28 mouse cellular contexts compared by ENCODE assay signal in genomic region chr13:55174347-55174746, GRCm38 (mm10). TPM values are rescaled to one million over a fixed set of nuclear protein-coding genes. Genes with fewer than 3 reads are reported as not detected.
A peak's percentile ranks its signal among the peaks of the same experiment; 100 is the strongest.
DNase-seq lines count a peak whose midpoint lies in the region; ATAC-seq and TF ChIP-seq lines count a peak whose summit lies in the region.
"Had no signal": no experiment of that assay in that cellular context is flagged by ENCODE, and none has a peak within 500 bp of the region (broad histone marks: within the 10 kb centered on the region; RNA-seq: fewer than 3 reads in every experiment).

No protein-coding gene starts in this region.

- no peak for DNase-seq in limb, embryonic 10.5 days (ENCODE audit: low spot score)
- peak; percentile 64 for DNase-seq in limb, embryonic 14.5 days (ENCODE audit: low spot score)
- DNase-seq in lung, adult 2 months: no peak
- DNase-seq in kidney, adult 8-10 months: no peak
- DNase-seq: adrenal gland, adult 2 months; adrenal gland, postnatal 14 days; cerebellum, adult 11 months; cerebellum, adult 2 months; cerebellum, adult 9-11 months; cerebellum, postnatal 25 days; gastrocnemius, adult 2 months; gastrocnemius, postnatal 14 days; heart, adult 11 months; heart, postnatal 36 days had no signal

- H3K4me2 ChIP-seq in limb, embryonic 13.5 days (replicated peaks): no peak overlapping the region
- no peak overlapping the region for H3K4me2 ChIP-seq in limb, embryonic 14.5 days (replicated peaks; ENCODE audit: low read depth, low read length, severe bottlenecking)
- no peak overlapping the region for H3K4me2 ChIP-seq in myocyte (ENCODE audit: low read depth)
- H3K4me2 ChIP-seq: embryonic facial prominence, embryonic 13.5 days; forebrain, embryonic 12.5 days; heart, embryonic 11.5 days; hindbrain, embryonic 13.5 days had no signal

- no peak overlapping the region for H3K4me3 ChIP-seq in limb, embryonic 13.5 days
- no peak overlapping the region for H3K4me3 ChIP-seq in limb, embryonic 10.5 days
- no peak overlapping the region for H3K4me3 ChIP-seq in limb, embryonic 14.5 days (replicated peaks; ENCODE audit: low read length)
- H3K4me3 ChIP-seq in myocyte: no peak overlapping the region
- no peak overlapping the region for H3K4me3 ChIP-seq in lung, adult 2 months (replicated peaks; ENCODE audit: extremely low read depth, low read depth, low read length)
- H3K4me3 ChIP-seq: embryonic facial prominence, embryonic 13.5 days; forebrain, embryonic 12.5 days; gastrocnemius, adult 2 months; hindbrain, embryonic 10.5 days; hindbrain, embryonic 13.5 days had no signal

- no peaks in the 10 kb centered on the region for H3K36me3 ChIP-seq in limb, embryonic 13.5 days
- no peaks in the 10 kb centered on the region for H3K36me3 ChIP-seq in limb, embryonic 10.5 days
- H3K36me3 ChIP-seq in limb, embryonic 14.5 days (ENCODE audit: control insufficient read depth, insufficient read depth, low read length): no peaks in the 10 kb centered on the region
- H3K36me3 ChIP-seq in myocyte (ENCODE audit: control insufficient read depth, insufficient read depth): no peaks in the 10 kb centered on the region
- H3K36me3 ChIP-seq: embryonic facial prominence, embryonic 13.5 days; forebrain, embryonic 12.5 days; hindbrain, embryonic 10.5 days; hindbrain, embryonic 13.5 days had no signal

- H3K27me3 ChIP-seq in limb, embryonic 13.5 days: no peaks in the 10 kb centered on the region
- no peaks in the 10 kb centered on the region for H3K27me3 ChIP-seq in limb, embryonic 10.5 days (ENCODE audit: low read depth, poor library complexity, severe bottlenecking)
- H3K27me3 ChIP-seq in limb, embryonic 14.5 days (ENCODE audit: control insufficient read depth, insufficient read depth, low read length): no peaks in the 10 kb centered on the region
- no peaks in the 10 kb centered on the region for H3K27me3 ChIP-seq in myocyte (ENCODE audit: control insufficient read depth, insufficient read depth, insufficient read length)
- H3K27me3 ChIP-seq: embryonic facial prominence, embryonic 13.5 days; forebrain, embryonic 12.5 days; hindbrain, embryonic 13.5 days had no signal

- H3K4me1 ChIP-seq in limb, embryonic 13.5 days: peaks cover 11% of the 10 kb centered on the region
- H3K4me1 ChIP-seq in limb, embryonic 10.5 days: peaks cover 25% of the 10 kb centered on the region
- peaks cover 13% of the 10 kb centered on the region for H3K4me1 ChIP-seq in limb, embryonic 14.5 days (ENCODE audit: control insufficient read depth, insufficient read depth, low read length)
- H3K4me1 ChIP-seq in lung, adult 2 months (ENCODE audit: control insufficient read depth, insufficient read depth, low read length): peaks cover 10% of the 10 kb centered on the region; the same call in 1 of the 2 replicates

- 0 out of 2 replicates have a peak, but pooled peaks cover 5% of the 10 kb centered on the region for H3K9me3 ChIP-seq in limb, embryonic 13.5 days
- H3K9me3 ChIP-seq in limb, embryonic 10.5 days (replicated peaks): no peaks in the 10 kb centered on the region
- no peaks in the 10 kb centered on the region for H3K9me3 ChIP-seq in limb, embryonic 14.5 days (ENCODE audit: control insufficient read depth, low read length)
- H3K9me3 ChIP-seq: embryonic facial prominence, embryonic 13.5 days; forebrain, embryonic 12.5 days; hindbrain, embryonic 10.5 days; hindbrain, embryonic 13.5 days had no signal

- 0 out of 2 replicates have a peak overlapping the region, but pooled peaks have one; percentile 33 for H3K27ac ChIP-seq in limb, embryonic 13.5 days
- no peak overlapping the region for H3K27ac ChIP-seq in limb, embryonic 10.5 days
- H3K27ac ChIP-seq in limb, embryonic 14.5 days (replicated peaks; ENCODE audit: low read depth, low read length): no peak overlapping the region
- H3K27ac ChIP-seq: embryonic facial prominence, embryonic 13.5 days; forebrain, embryonic 12.5 days; gastrocnemius, adult 2 months; hindbrain, embryonic 10.5 days; hindbrain, embryonic 13.5 days had no signal

- H3ac ChIP-seq in myocyte (ENCODE audit: control insufficient read depth, insufficient read length): no peak overlapping the region

- H3K79me2 ChIP-seq in myocyte (ENCODE audit: control insufficient read depth, insufficient read depth): no peaks in the 10 kb centered on the region

- no peak overlapping the region for H3K9ac ChIP-seq in limb, embryonic 13.5 days
- no peak overlapping the region for H3K9ac ChIP-seq in limb, embryonic 14.5 days (ENCODE audit: low read depth, low read length, severe bottlenecking)
- H3K9ac ChIP-seq: embryonic facial prominence, embryonic 13.5 days; forebrain, embryonic 12.5 days; hindbrain, embryonic 13.5 days had no signal

- TF ChIP-seq POLR2A in limb, embryonic 14.5 days (IDR thresholded peaks at IDR 0.05; ENCODE audit: borderline replicate concordance, extremely low read depth, insufficient read depth, insufficient read length): no peak
- TF ChIP-seq POLR2A in myocyte (IDR thresholded peaks at IDR 0.05; ENCODE audit: insufficient read length, low read depth): no peak
- no peak for TF ChIP-seq POLR2A in lung, adult 2 months (IDR thresholded peaks at IDR 0.05; ENCODE audit: borderline replicate concordance, extremely low read depth, low read depth, low read length)

- ATAC-seq in limb, embryonic 13.5 days (ENCODE audit: low FRiP score, low read depth): peak; percentile 42; the same call in 1 of the 2 replicates
- peak; percentile 42; the same call in 1 of the 2 replicates for ATAC-seq in limb, embryonic 14.5 days (ENCODE audit: low FRiP score, low read depth)
- ATAC-seq: CD4-positive, CD25-positive, alpha-beta regulatory T cell, adult 4 months; forebrain, embryonic 16.5 days; hindbrain, embryonic 16.5 days had no signal

- no peak for TF ChIP-seq CTCF in lung, adult 2 months (IDR thresholded peaks at IDR 0.05; ENCODE audit: insufficient read depth, low read length)

- WGBS in limb, embryonic 13.5 days: 66% methylated on average over 11 of the region's 11 CpGs
- WGBS in limb, embryonic 10.5 days: 76% methylated on average over 11 of the region's 11 CpGs
- 68% methylated on average over 11 of the region's 11 CpGs for WGBS in limb, embryonic 14.5 days
- WGBS in lung, adult 2 months: 90% methylated on average over 11 of the region's 11 CpGs

TF ChIP-seq in myocyte, 11 proteins besides CTCF, POLR2A, EP300 and RAD21:
- TF ChIP-seq MYOD1 (IDR thresholded peaks at IDR 0.05; ENCODE audit: control insufficient read depth in 1 of 3, insufficient read length in 2 of 3, low read depth in 2 of 3): peak in 2 of 3 experiments; percentile 40 to 52
- no peak for TF ChIP-seq E2F4 (IDR thresholded peaks at IDR 0.05; ENCODE audit: insufficient read depth)
- peak in 2 of 3 experiments; percentile 50 to 58 for TF ChIP-seq MYOG (IDR thresholded peaks at IDR 0.05; ENCODE audit: control insufficient read depth in 1 of 3, insufficient read depth in 1 of 3, insufficient read length in 2 of 3, low read depth in 2 of 3)
- no peak for TF ChIP-seq MAX (IDR thresholded peaks at IDR 0.05; ENCODE audit: low read depth)

RNA-seq across cellular contexts. Expression of gene Fgfr4, which starts 21.9 kb away (rescaled TPM):
- polyA plus RNA-seq in limb, embryonic 13.5 days (2015; fragmentation: Nextera tagmentation; extraction: Ambion mirVana): 11.8 and 12.0 TPM in 2 replicates
- 0.73 and 2.1 TPM in 2 replicates for polyA plus RNA-seq in limb, embryonic 10.5 days (2016; fragmentation: Nextera tagmentation; extraction: Ambion mirVana)
- 38.9 and 47.4 TPM in 2 replicates for polyA plus RNA-seq in limb, embryonic 14.5 days (2012; rRNA removed)
- polyA plus RNA-seq in limb, embryonic 14.5 days (2014; fragmentation: Nextera tagmentation; extraction: Ambion mirVana): 10.9 and 12.1 TPM in 2 replicates
- 6.6 TPM for polyA plus RNA-seq in myocyte (2012; fragmentation: generic; extraction: Trizol)
- 63.3 TPM in 2 replicates for polyA plus RNA-seq in lung, adult 2 months (2012; rRNA removed)
- polyA plus RNA-seq: CD4-positive, CD25-positive, alpha-beta regulatory T cell, adult 4 months had no signal

RNA-seq across cellular contexts. Expression of gene Nsd1, which starts 35.2 kb away (rescaled TPM):
- polyA plus RNA-seq in limb, embryonic 13.5 days (2015; fragmentation: Nextera tagmentation; extraction: Ambion mirVana): 80.4 and 82.4 TPM in 2 replicates
- polyA plus RNA-seq in limb, embryonic 10.5 days (2016; fragmentation: Nextera tagmentation; extraction: Ambion mirVana): 63.5 and 69.1 TPM in 2 replicates
- polyA plus RNA-seq in limb, embryonic 14.5 days (2012; rRNA removed): 40.0 and 41.6 TPM in 2 replicates
- 65.8 and 66.5 TPM in 2 replicates for polyA plus RNA-seq in limb, embryonic 14.5 days (2014; fragmentation: Nextera tagmentation; extraction: Ambion mirVana)
- polyA plus RNA-seq in myocyte (2012; fragmentation: generic; extraction: Trizol): 10.2 TPM
- 16.7 and 21.6 TPM in 2 replicates for polyA plus RNA-seq in lung, adult 2 months (2012; rRNA removed)

RNA-seq across cellular contexts. Expression of gene Gm17617, which starts 41.0 kb away (rescaled TPM):
- not detected in 2 replicates for polyA plus RNA-seq in limb, embryonic 13.5 days (2015; fragmentation: Nextera tagmentation; extraction: Ambion mirVana)
- polyA plus RNA-seq in limb, embryonic 10.5 days (2016; fragmentation: Nextera tagmentation; extraction: Ambion mirVana): not detected in 2 replicates
- polyA plus RNA-seq in limb, embryonic 14.5 days (2012; rRNA removed): not detected in 2 replicates
- not detected in 2 replicates for polyA plus RNA-seq in limb, embryonic 14.5 days (2014; fragmentation: Nextera tagmentation; extraction: Ambion mirVana)
- not detected for polyA plus RNA-seq in myocyte (2012; fragmentation: generic; extraction: Trizol)
- not detected in 2 replicates for polyA plus RNA-seq in lung, adult 2 months (2012; rRNA removed)
- polyA plus RNA-seq: adrenal gland, adult 2 months; C2C12; CD4-positive, CD25-positive, alpha-beta regulatory T cell, adult 4 months; cerebellum, adult 2 months; embryonic facial prominence, embryonic 13.5 days; forebrain, embryonic 12.5 days; forebrain, embryonic 16.5 days; frontal cortex, adult 2 months; heart, embryonic 11.5 days; heart, embryonic 14.5 days; heart, postnatal 0 days; hindbrain, embryonic 10.5 days; hindbrain, embryonic 13.5 days; hindbrain, embryonic 16.5 days had no signal
